Mouse (Mus musculus): ENCODE measurements around the gene Glrx. TPM values are rescaled to one million over a fixed set of nuclear protein-coding genes. Genes with fewer than 3 reads are reported as not detected.

The Glrx gene
- total RNA-seq, 2 experiments from 2014 or later: 36.8 to 47.8 TPM

DNA sequence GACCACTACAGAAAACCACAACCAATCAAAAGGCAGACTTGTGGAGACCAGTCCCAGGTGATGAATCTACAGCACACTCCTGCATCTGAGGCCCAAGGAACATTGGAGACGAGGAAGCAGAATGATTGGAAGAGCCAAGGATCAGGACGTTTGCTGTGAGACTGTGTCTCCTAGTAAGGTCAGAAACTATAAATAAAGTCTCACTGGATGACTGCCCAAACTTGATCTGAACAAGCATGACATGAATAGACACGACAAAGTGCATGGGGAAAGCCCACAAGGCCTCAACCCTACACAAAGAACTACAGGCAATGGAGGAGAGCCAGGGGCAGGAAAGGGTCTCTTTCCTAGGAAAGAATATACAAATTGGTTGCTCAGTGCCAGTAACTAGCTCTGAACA, 44.1 kb downstream of the Glrx start:
- DNase-seq: no peak

DNA sequence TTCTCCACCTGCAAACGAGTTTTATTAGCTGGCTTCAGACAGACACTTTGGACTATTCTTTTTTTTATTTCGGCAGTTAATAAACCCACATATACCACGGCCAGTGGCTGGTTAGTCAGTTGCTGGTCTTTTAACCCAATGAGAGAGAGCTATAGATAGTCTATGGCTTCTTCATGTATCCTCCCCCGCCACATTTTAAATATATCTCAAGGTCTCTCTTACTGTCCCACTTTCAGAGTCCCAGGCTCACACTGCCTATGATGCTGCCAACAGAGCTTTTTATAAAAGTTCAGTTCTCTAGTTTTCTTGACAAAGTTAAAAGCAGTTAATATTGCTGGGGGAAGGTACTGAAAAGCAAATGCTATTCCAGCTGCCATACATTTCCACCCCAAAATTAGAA, 52.2 kb downstream of the Glrx start:
- no peak for DNase-seq

DNA sequence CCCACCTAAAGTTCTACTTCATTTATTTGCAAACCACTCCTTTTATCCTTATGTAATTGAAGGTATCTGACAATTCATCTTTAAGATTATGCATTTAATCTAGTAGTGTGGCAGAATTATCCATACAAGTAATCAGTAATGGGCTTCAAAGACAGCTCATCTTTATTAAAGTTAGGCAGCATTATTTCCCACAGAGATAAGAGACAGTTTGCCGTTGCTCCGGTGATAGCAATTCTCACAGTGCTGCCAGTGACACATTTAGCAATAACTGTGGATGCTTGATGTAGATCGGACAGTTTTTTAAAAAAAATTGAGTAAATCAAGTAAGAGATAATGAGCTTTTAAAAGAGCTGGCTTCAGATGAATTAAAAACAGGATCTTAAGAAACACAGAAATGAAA, 52.6 kb downstream of the Glrx start:
- no peak for DNase-seq

DNA sequence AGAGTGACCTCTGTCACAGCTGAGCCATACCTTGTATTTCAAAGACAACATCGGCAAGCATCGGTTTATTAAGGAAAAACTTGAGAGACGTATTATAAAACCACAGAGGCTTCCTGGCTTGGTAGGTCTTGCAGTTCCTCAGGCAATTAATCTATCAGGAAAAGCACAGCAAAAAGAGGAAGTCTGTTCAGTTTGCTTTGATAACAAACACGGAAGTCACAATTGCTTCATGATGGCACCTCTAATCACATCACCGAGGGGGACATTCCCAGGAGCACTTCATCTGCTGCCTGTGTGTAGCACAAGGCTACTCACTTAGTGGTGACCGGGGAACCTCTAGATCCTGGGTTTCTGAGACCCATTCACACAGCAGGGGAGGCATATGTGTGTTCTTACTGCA, 53.2 kb downstream of the Glrx start:
- no peak for DNase-seq

Other genes starting within 250 kb of the Glrx start
- gene Ell2, start 133.1 kb upstream of the Glrx start, total RNA-seq (2021): 10 to 100 TPM; 21.9 to 31.8 TPM
- gene Rhobtb3, start 104.1 kb downstream of the Glrx start, total RNA-seq (2021): 10 to 100 TPM; 11.6 to 15.8 TPM
- gene Spata9, start 127.3 kb downstream of the Glrx start, total RNA-seq (2021): not detected
- gene Rfesd, start 178.9 kb downstream of the Glrx start, total RNA-seq (2021): 10 to 100 TPM; 17.8 to 21.3 TPM
- not detected for gene Gpr150, start 217.1 kb downstream of the Glrx start, total RNA-seq (2021)